Mouse (Mus musculus) limb, embryonic 14.5 days (tissue): ENCODE measurements at regions not wholly inside any gene's neighbourhood (a gene's known extent, or its start where the extent isn't known, plus 50 kb on each side); places are given as distances from the start of the nearest gene placed in this dataset.

Experiments used
- ATAC-seq: fragments of 200-750 bp; cut with Nextera tagmentation; 2 replicates; pipeline ENCODE4 v1.8.0; 2017; ENCODE audit warnings: low read depth, moderate number of reproducible peaks, moderate TSS enrichment; ENCODE audit not compliant: low FRiP score
- DNase-seq: peaks from one replicate; pipeline ENCODE4 v3.0.0-alpha.2; 2015; ENCODE audit warnings: low spot score
- H3K27ac ChIP-seq: fragments of 300-500 bp; sonication (generic); replicated peaks from 2 replicates; pipeline ENCODE4 v1.5.1; 2014; ENCODE audit warnings: low read depth, mild to moderate bottlenecking, low read length, moderate library complexity, mixed read lengths
- H3K27me3 ChIP-seq: fragments of 300-500 bp; sonication (generic); 2 replicates; pipeline ENCODE4 v1.6.1; 2014; ENCODE audit warnings: low read length, mixed read lengths; ENCODE audit not compliant: control insufficient read depth, insufficient read depth
- H3K36me3 ChIP-seq: fragments of 300-500 bp; sonication (generic); 2 replicates; pipeline ENCODE4 v1.6.1; 2014; ENCODE audit warnings: mild to moderate bottlenecking, low read length, moderate library complexity, mixed read lengths; ENCODE audit not compliant: control insufficient read depth, insufficient read depth
- H3K4me1 ChIP-seq: fragments of 300-500 bp; sonication (generic); 2 replicates; pipeline ENCODE4 v1.6.1; 2014; ENCODE audit warnings: antibody characterized with exemption, low read length, mixed read lengths; ENCODE audit not compliant: control insufficient read depth, insufficient read depth
- H3K4me2 ChIP-seq: fragments of 300-500 bp; sonication (generic); replicated peaks from 2 replicates; pipeline ENCODE4 v1.6.1; 2014; ENCODE audit warnings: low read depth, mild to moderate bottlenecking, low read length, moderate library complexity; ENCODE audit not compliant: severe bottlenecking
- H3K4me3 ChIP-seq: fragments of 300-500 bp; sonication (generic); replicated peaks from 2 replicates; pipeline ENCODE4 v1.5.1; 2014; ENCODE audit warnings: low read length
- H3K9ac ChIP-seq: fragments of 300-500 bp; sonication (generic); 2 replicates; pipeline ENCODE4 v1.6.1; 2014; ENCODE audit warnings: mild to moderate bottlenecking, low read depth, low read length, moderate library complexity; ENCODE audit not compliant: severe bottlenecking
- H3K9me3 ChIP-seq: fragments of 300-500 bp; sonication (generic); 2 replicates; pipeline ENCODE4 v1.6.1; 2016; ENCODE audit warnings: low read length; ENCODE audit not compliant: control insufficient read depth
- POLR2A ChIP-seq: fragments of 200-500 bp; IDR thresholded peaks from 2 replicates; pipeline ENCODE4 v1.8.0; 2012; ENCODE audit warnings: inconsistent platforms, mild to moderate bottlenecking, moderate library complexity, borderline replicate concordance; ENCODE audit not compliant: insufficient read depth, insufficient read length; ENCODE audit errors: extremely low read depth
- WGBS: fragments of 180-500 bp; shearing (Covaris S2); extraction: QIAGEN DNeasy Blood & Tissue Kit; methylation state at CpG from one replicate; pipeline ENCODE4 v1.1.7; 2014; 5-methylcytosine and 5-hydroxymethylcytosine counted together

- Histone ChIP-seq H3K4me2 (no peak overlapping the region), H3K4me3 (no peak overlapping the region), H3K27me3 (no peaks in the 10 kb centered on the region), H3K36me3 (no peaks in the 10 kb centered on the region), H3K9ac (no peak overlapping the region), H3K4me1 (no peaks in the 10 kb centered on the region), H3K9me3 (no peaks in the 10 kb centered on the region), H3K27ac (no peak overlapping the region)
- ATAC-seq (no peak), DNase-seq (no peak)
- 85% methylated on average over 4 of the region's 4 CpGs for WGBS
- no peak for TF ChIP-seq POLR2A
Observed at GRCm38 (mm10) chr16:77392205-77392604, 209.7 kb downstream of the Gm11146 start.

GRCm38 (mm10) chr16:77384021-77384729 is 217.7 kb downstream of the Gm11146 start:
- ATAC-seq (no peak), DNase-seq (no peak)
- H3K36me3 ChIP-seq = no peaks in the 10 kb centered on the region
- H3K4me3 ChIP-seq = no peak overlapping the region
- no peaks in the 10 kb centered on the region for H3K4me1 ChIP-seq
- no peak for TF ChIP-seq POLR2A
- no peak overlapping the region for H3K9ac ChIP-seq
- H3K4me2 ChIP-seq = no peak overlapping the region
- no peak overlapping the region for H3K27ac ChIP-seq
- 78% methylated on average over 6 of the region's 6 CpGs for WGBS
- H3K9me3 ChIP-seq = no peaks in the 10 kb centered on the region
- H3K27me3 ChIP-seq = no peaks in the 10 kb centered on the region

- Histone ChIP-seq H3K27ac (no peak overlapping the region), H3K4me3 (no peak overlapping the region), H3K36me3 (no peaks in the 10 kb centered on the region), H3K27me3 (no peaks in the 10 kb centered on the region), H3K4me1 (no peaks in the 10 kb centered on the region), H3K4me2 (no peak overlapping the region), H3K9ac (no peak overlapping the region), H3K9me3 (no peaks in the 10 kb centered on the region)
- DNase-seq (no peak), ATAC-seq (no peak)
- no peak for TF ChIP-seq POLR2A
- 86% methylated on average over 2 of the region's 2 CpGs for WGBS
Observed at GRCm38 (mm10) chr16:77382790-77383189, 219.1 kb downstream of the Gm11146 start.

- no peaks in the 10 kb centered on the region for H3K27me3 ChIP-seq
- ATAC-seq = no peak
- no peak overlapping the region for H3K27ac ChIP-seq
- no peak for TF ChIP-seq POLR2A
- no peaks in the 10 kb centered on the region for H3K36me3 ChIP-seq
- 74% methylated on average over 3 of the region's 3 CpGs for WGBS
- no peak overlapping the region for H3K4me3 ChIP-seq
- no peak overlapping the region for H3K9ac ChIP-seq
- H3K9me3 ChIP-seq = no peaks in the 10 kb centered on the region
- no peaks in the 10 kb centered on the region for H3K4me1 ChIP-seq
- no peak overlapping the region for H3K4me2 ChIP-seq
- no peak for DNase-seq
Observed at GRCm38 (mm10) chr16:77372768-77373167, 229.1 kb downstream of the Gm11146 start.

GRCm38 (mm10) chr16:77369810-77370209 is 232.1 kb downstream of the Gm11146 start:
- WGBS = 94% methylated on average over 2 of the region's 2 CpGs
- no peak for ATAC-seq
- H3K4me1 ChIP-seq = no peaks in the 10 kb centered on the region

More at GRCm38 (mm10) chr16:77369810-77370209, 232.1 kb downstream of the Gm11146 start:
- Histone ChIP-seq H3K9ac (no peak overlapping the region), H3K4me2 (no peak overlapping the region), H3K27ac (no peak overlapping the region), H3K27me3 (no peaks in the 10 kb centered on the region), H3K36me3 (no peaks in the 10 kb centered on the region), H3K4me3 (no peak overlapping the region), H3K9me3 (no peaks in the 10 kb centered on the region)
- no peak for TF ChIP-seq POLR2A
- DNase-seq = no peak
